Mouse (Mus musculus): ENCODE results near the gene Sh2d6.
"Not testable (repeated sequence)": the region's sequence is repeated elsewhere in the genome, so short reads cannot be mapped to it uniquely, and the experiment has no call there.

The Sh2d6 gene

GRCm38 (mm10) chr6:72506104-72506503 is 15.4 kb downstream of the Sh2d6 start:
- DNase-seq (ENCODE audit: extremely low spot score, low read depth, low spot score), result no peak

GRCm38 (mm10) chr6:72503939-72504338 is 17.6 kb downstream of the Sh2d6 start:
- DNase-seq (ENCODE audit: extremely low spot score, low read depth, low spot score), result no peak

- no peak for DNase-seq (ENCODE audit: extremely low spot score, low read depth, low spot score)
Measured at GRCm38 (mm10) chr6:72503309-72503708, 18.2 kb downstream of the Sh2d6 start.

- DNase-seq (ENCODE audit: extremely low spot score, low read depth, low spot score), result no peak
Measured at GRCm38 (mm10) chr6:72498950-72499349, 22.6 kb downstream of the Sh2d6 start.

GRCm38 (mm10) chr6:72492892-72493291 is 28.6 kb downstream of the Sh2d6 start:
- no peak for DNase-seq (ENCODE audit: extremely low spot score, low read depth, low spot score)

- DNase-seq (ENCODE audit: extremely low spot score, low read depth, low spot score), result no peak
Measured at GRCm38 (mm10) chr6:72491151-72491550, 30.4 kb downstream of the Sh2d6 start.

- DNase-seq (ENCODE audit: extremely low spot score, low read depth, low spot score), result no peak
Measured at GRCm38 (mm10) chr6:72489534-72489933, 32.0 kb downstream of the Sh2d6 start.

GRCm38 (mm10) chr6:72488850-72489249 is 32.7 kb downstream of the Sh2d6 start:
- DNase-seq (ENCODE audit: extremely low spot score, low read depth, low spot score), result no peak

- no peak for DNase-seq (ENCODE audit: extremely low spot score, low read depth, low spot score)
Measured at GRCm38 (mm10) chr6:72487282-72487681, 34.2 kb downstream of the Sh2d6 start.

GRCm38 (mm10) chr6:72486307-72486706 is 35.2 kb downstream of the Sh2d6 start:
- DNase-seq (ENCODE audit: extremely low spot score, low read depth, low spot score), result no peak

GRCm38 (mm10) chr6:72484887-72485286 is 36.6 kb downstream of the Sh2d6 start:
- no peak for DNase-seq (ENCODE audit: extremely low spot score, low read depth, low spot score)

- DNase-seq (ENCODE audit: extremely low spot score, low read depth, low spot score), result no peak
Measured at GRCm38 (mm10) chr6:72482156-72482555, 39.4 kb downstream of the Sh2d6 start.

- DNase-seq (ENCODE audit: extremely low spot score, low read depth, low spot score), result no peak
Measured at GRCm38 (mm10) chr6:72480422-72480702, 41.1 kb downstream of the Sh2d6 start.

GRCm38 (mm10) chr6:72479645-72480421 is 41.7 kb downstream of the Sh2d6 start:
- DNase-seq (ENCODE audit: extremely low spot score, low read depth, low spot score), result no peak

GRCm38 (mm10) chr6:72478691-72479090 is 42.8 kb downstream of the Sh2d6 start:
- not testable (repeated sequence) for DNase-seq (ENCODE audit: extremely low spot score, low read depth, low spot score)

- DNase-seq (ENCODE audit: extremely low spot score, low read depth, low spot score), result no peak
Measured at GRCm38 (mm10) chr6:72477621-72478020, 43.9 kb downstream of the Sh2d6 start.

GRCm38 (mm10) chr6:72476836-72477235 is 44.7 kb downstream of the Sh2d6 start:
- no peak for DNase-seq (ENCODE audit: extremely low spot score, low read depth, low spot score)

- no peak for DNase-seq (ENCODE audit: extremely low spot score, low read depth, low spot score)
Measured at GRCm38 (mm10) chr6:72475221-72475985, 46.1 kb downstream of the Sh2d6 start.

- DNase-seq (ENCODE audit: extremely low spot score, low read depth, low spot score), result no peak
Measured at GRCm38 (mm10) chr6:72473264-72474041, 48.1 kb downstream of the Sh2d6 start.

- no peak for DNase-seq (ENCODE audit: extremely low spot score, low read depth, low spot score)
Measured at GRCm38 (mm10) chr6:72466171-72466570, 55.3 kb downstream of the Sh2d6 start.

GRCm38 (mm10) chr6:72465361-72466157 is 55.9 kb downstream of the Sh2d6 start:
- DNase-seq (ENCODE audit: extremely low spot score, low read depth, low spot score), result no peak

Measured in hindlimb bud, embryonic 11.5 days (tissue).